Mouse (Mus musculus) liver, embryonic 14.5 days (tissue): Measurements from ENCODE around the gene Fgfr2.

Experiments used
- CTCF ChIP-seq: IDR thresholded peaks from 2 replicates; pipeline ENCODE4 v1.5.1; 2016; ENCODE audit warnings: antibody characterized with exemption, low read depth, control low read depth
- EP300 ChIP-seq: IDR thresholded peaks from 2 replicates; pipeline ENCODE4 v1.6.1; 2016; ENCODE audit warnings: antibody characterized with exemption, low read depth

DNA sequence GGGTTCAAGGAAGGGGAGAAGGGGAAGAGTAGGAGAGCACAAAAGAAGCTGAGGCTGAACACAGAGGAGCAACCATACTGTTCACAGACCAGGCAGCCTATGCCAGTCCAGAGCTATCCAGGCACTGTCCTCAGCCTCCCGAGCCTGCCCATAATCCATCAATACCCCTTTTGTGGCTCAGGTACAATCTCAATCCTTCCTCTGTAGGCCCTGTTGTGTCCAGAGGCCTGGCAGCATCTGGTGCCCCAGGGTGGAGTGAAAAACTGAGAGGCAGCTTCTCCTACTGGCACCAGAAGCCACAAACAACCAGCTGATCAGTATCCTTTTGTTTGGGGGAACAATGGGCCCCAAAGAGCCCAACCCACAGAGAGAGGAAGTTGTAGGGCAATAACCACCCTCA, 2818.5 kb downstream of the Fgfr2 start:
- no peak for TF ChIP-seq EP300
- no peak for TF ChIP-seq CTCF
